Mouse (Mus musculus): ENCODE data around the gene B3galt4. TPM values are rescaled to one million over a fixed set of nuclear protein-coding genes. Genes with fewer than 3 reads are reported as not detected.
A peak's percentile ranks its signal among the peaks of the same experiment; 100 is the strongest.
"Not testable (repeated sequence)": the region's sequence is repeated elsewhere in the genome, so short reads cannot be mapped to it uniquely, and the experiment has no call there.

The B3galt4 gene
- total RNA-seq, 1 experiment: 10.3 TPM

DNA sequence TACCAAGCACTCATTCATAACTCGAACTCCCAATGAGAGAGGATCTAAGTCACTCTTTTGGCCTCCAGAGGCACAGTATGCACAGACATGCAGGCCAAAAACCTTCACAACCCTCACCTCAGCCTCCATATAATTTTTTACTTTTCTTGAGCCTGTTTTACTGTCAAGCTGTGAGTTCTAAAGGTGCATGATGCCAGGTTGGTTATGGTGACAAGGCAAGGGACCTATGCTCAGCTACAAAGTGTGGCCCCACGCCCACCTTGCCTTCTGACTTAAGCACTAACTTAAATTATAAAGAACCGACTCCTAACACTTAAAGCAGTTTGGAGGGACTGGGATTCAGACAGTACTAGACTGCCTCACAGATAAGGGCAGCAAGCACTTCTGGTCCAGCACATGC lies 2.0 kb upstream of the B3galt4 start:
- in situ Hi-C loops (cut with MboI; ENCODE audit: low sequenced_read_pairs in 2 of 2, unreplicated experiment in 2 of 2): no loop called here
- no peak for DNase-seq (ENCODE audit: low read depth, low spot score)
- Histone ChIP-seq H3K9ac (ENCODE audit: insufficient read depth, low read depth, low read length, poor library complexity, severe bottlenecking) (peak overlapping the region; percentile 98; the same call in 1 of the 2 replicates), H3K9me3 (ENCODE audit: control insufficient read depth, insufficient read depth, low read depth, low read length) (no peaks in the 10 kb centered on the region), H3K4me1 (ENCODE audit: control insufficient read depth in 2 of 2, insufficient read depth in 2 of 2, low read length in 2 of 2, poor library complexity in 1 of 2) (peaks cover 0 to 8% of the 10 kb centered on the region in 2 experiments; a peak in 1 of 4 replicates), H3K27ac (ENCODE audit: insufficient read depth, low read depth, low read length, poor library complexity, severe bottlenecking) (peak overlapping the region; percentile 91; the same call in 1 of the 2 replicates), H3K4me3 (ENCODE audit: insufficient read depth in 1 of 2, low read depth in 1 of 2, low read length in 2 of 2, poor library complexity in 1 of 2, severe bottlenecking in 1 of 2) (peak overlapping the region; percentile 90 to 96), H3K36me3 (ENCODE audit: control insufficient read depth, insufficient read depth, low read length, poor library complexity, severe bottlenecking) (peaks cover 44% of the 10 kb centered on the region)
- TF ChIP-seq ZNF384 (IDR thresholded peaks at IDR 0.05; ENCODE audit: low read depth, low read length): no peak
- no peak for TF ChIP-seq ZC3H11A (IDR thresholded peaks at IDR 0.05; ENCODE audit: borderline replicate concordance, low read depth, low read length)
- TF ChIP-seq MAFK (IDR thresholded peaks at IDR 0.05; ENCODE audit: insufficient read depth, low read depth, low read length): no peak
- TF ChIP-seq CHD2 (IDR thresholded peaks at IDR 0.05; ENCODE audit: low read depth, low read length): no peak
- TF ChIP-seq HCFC1 (IDR thresholded peaks at IDR 0.05; ENCODE audit: borderline replicate concordance, insufficient read depth, low read length): no peak

DNA sequence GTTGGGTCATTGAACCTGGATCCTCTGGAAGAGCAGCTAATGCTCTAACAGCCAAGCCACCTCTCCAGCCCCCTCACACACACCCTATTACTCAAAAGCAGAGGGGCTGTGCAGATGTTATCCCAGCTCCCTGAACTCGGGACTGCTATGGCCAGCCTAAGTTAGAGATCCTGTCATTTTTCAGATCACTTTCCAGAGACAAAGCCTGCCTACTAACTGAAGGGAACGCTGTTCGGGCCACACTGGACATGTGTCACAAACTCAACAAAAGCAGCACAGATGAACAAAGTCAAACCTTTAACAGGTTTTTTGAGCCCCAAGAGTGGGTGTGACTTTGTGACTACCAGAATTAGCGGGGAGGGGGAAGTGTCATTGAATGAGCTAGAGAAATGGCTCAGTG lies 1.6 kb upstream of the B3galt4 start:
- DNase-seq (ENCODE audit: low read depth, low spot score): no peak
- Histone ChIP-seq H3K36me3 (ENCODE audit: control insufficient read depth, insufficient read depth, low read length, poor library complexity, severe bottlenecking) (peaks cover 44% of the 10 kb centered on the region), H3K27ac (ENCODE audit: insufficient read depth, low read depth, low read length, poor library complexity, severe bottlenecking) (peak overlapping the region; percentile 25; the same call in 1 of the 2 replicates), H3K4me3 (ENCODE audit: insufficient read depth in 1 of 2, low read depth in 1 of 2, low read length in 2 of 2, poor library complexity in 1 of 2, severe bottlenecking in 1 of 2) (peak overlapping the region; percentile 90 to 96; a peak in 3 of 4 replicates), H3K4me1 (ENCODE audit: control insufficient read depth in 2 of 2, insufficient read depth in 2 of 2, low read length in 2 of 2, poor library complexity in 1 of 2) (peaks cover 0 to 10% of the 10 kb centered on the region in 2 experiments; a peak in 1 of 4 replicates), H3K9me3 (ENCODE audit: control insufficient read depth, insufficient read depth, low read depth, low read length) (no peaks in the 10 kb centered on the region), H3K9ac (ENCODE audit: insufficient read depth, low read depth, low read length, poor library complexity, severe bottlenecking) (peak overlapping the region; percentile 98; the same call in 1 of the 2 replicates)
- in situ Hi-C loops (cut with MboI; ENCODE audit: low sequenced_read_pairs in 2 of 2, unreplicated experiment in 2 of 2): no loop called here
- no peak for TF ChIP-seq HCFC1 (IDR thresholded peaks at IDR 0.05; ENCODE audit: borderline replicate concordance, insufficient read depth, low read length)
- TF ChIP-seq CHD2 (IDR thresholded peaks at IDR 0.05; ENCODE audit: low read depth, low read length): no peak
- TF ChIP-seq MAFK (IDR thresholded peaks at IDR 0.05; ENCODE audit: insufficient read depth, low read depth, low read length): no peak
- TF ChIP-seq ZC3H11A (IDR thresholded peaks at IDR 0.05; ENCODE audit: borderline replicate concordance, low read depth, low read length): no peak
- TF ChIP-seq ZNF384 (IDR thresholded peaks at IDR 0.05; ENCODE audit: low read depth, low read length): no peak

DNA sequence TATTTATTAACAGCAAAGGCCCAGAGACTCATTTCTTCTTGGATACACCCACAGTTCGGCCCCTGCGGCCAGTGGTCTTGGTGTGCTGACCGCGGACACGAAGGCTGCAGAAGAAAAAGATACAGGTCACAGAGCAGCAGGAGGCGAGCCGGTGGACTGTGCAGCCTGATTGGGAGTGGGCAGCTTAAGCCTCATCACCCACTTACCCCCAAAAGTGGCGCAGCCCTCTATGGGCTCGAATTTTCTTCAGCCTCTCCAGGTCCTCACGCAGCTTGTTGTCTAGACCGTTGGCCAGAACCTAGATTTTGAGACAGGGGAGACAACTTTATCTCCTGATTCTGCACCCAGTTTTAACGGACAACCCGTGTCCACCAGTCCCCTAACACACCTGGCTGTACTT lies 727 bp upstream of the B3galt4 start:
- Histone ChIP-seq H3K9ac (ENCODE audit: insufficient read depth, low read depth, low read length, poor library complexity, severe bottlenecking) (peak overlapping the region; percentile 38; the same call in 1 of the 2 replicates), H3K27ac (ENCODE audit: insufficient read depth, low read depth, low read length, poor library complexity, severe bottlenecking) (peak overlapping the region; percentile 25; the same call in 1 of the 2 replicates), H3K4me3 (ENCODE audit: insufficient read depth in 1 of 2, low read depth in 1 of 2, low read length in 2 of 2, poor library complexity in 1 of 2, severe bottlenecking in 1 of 2) (peak overlapping the region; percentile 35 to 96), H3K36me3 (ENCODE audit: control insufficient read depth, insufficient read depth, low read length, poor library complexity, severe bottlenecking) (peaks cover 50% of the 10 kb centered on the region), H3K4me1 (ENCODE audit: control insufficient read depth in 2 of 2, insufficient read depth in 2 of 2, low read length in 2 of 2, poor library complexity in 1 of 2) (peaks cover 0 to 10% of the 10 kb centered on the region in 2 experiments; a peak in 1 of 4 replicates)
- DNase-seq (ENCODE audit: low read depth, low spot score); H3K9me3 ChIP-seq (ENCODE audit: control insufficient read depth, insufficient read depth, low read depth, low read length); in situ Hi-C loops (cut with MboI; ENCODE audit: low sequenced_read_pairs in 2 of 2, unreplicated experiment in 2 of 2): not testable (repeated sequence)

DNA sequence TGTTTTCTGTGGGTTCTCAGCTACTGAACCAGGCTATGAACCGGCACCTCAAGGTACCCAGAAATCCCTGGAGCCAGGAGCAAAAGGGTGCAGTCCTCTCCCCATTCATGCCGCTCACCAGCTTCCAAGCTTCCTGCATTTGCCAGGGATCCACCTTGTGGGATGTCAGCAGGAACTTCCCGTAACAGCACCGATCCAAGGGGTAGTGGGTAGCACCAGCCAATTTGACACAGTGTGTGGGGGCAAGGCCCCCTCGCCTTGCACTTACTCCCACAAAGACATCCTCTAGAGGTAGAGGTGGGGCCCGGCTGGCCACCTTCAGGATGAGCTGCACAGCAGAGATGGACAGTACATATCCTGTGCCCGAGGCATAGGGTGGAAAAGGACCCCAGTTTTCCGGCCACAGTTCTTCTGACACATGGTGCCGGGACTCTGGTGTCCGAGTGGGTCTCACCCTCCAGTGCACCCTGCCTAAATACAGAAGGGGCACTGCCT lies 1.1 kb downstream of the B3galt4 start:
- H3K4me3 ChIP-seq (ENCODE audit: insufficient read depth in 1 of 2, low read depth in 1 of 2, low read length in 2 of 2, poor library complexity in 1 of 2, severe bottlenecking in 1 of 2): peak overlapping the region in 1 of 2 experiments; percentile 63; a peak in 1 of 4 replicates
- no peak for DNase-seq (ENCODE audit: low read depth, low spot score)
- H3K36me3 ChIP-seq (ENCODE audit: control insufficient read depth, insufficient read depth, low read length, poor library complexity, severe bottlenecking): peaks cover 57% of the 10 kb centered on the region
- peak overlapping the region; percentile 76; the same call in 1 of the 2 replicates for H3K9ac ChIP-seq (ENCODE audit: insufficient read depth, low read depth, low read length, poor library complexity, severe bottlenecking)
- TF ChIP-seq ZC3H11A (IDR thresholded peaks at IDR 0.05; ENCODE audit: borderline replicate concordance, low read depth, low read length) (no peak), MAFK (IDR thresholded peaks at IDR 0.05; ENCODE audit: insufficient read depth, low read depth, low read length) (no peak), CHD2 (IDR thresholded peaks at IDR 0.05; ENCODE audit: low read depth, low read length) (no peak), HCFC1 (IDR thresholded peaks at IDR 0.05; ENCODE audit: borderline replicate concordance, insufficient read depth, low read length) (no peak), ZNF384 (IDR thresholded peaks at IDR 0.05; ENCODE audit: low read depth, low read length) (no peak)
- H3K9me3 ChIP-seq (ENCODE audit: control insufficient read depth, insufficient read depth, low read depth, low read length): no peaks in the 10 kb centered on the region
- no peak overlapping the region for H3K27ac ChIP-seq (ENCODE audit: insufficient read depth, low read depth, low read length, poor library complexity, severe bottlenecking)
- in situ Hi-C loops (cut with MboI; ENCODE audit: low sequenced_read_pairs in 2 of 2, unreplicated experiment in 2 of 2): no loop called here
- peaks cover 0 to 10% of the 10 kb centered on the region in 2 experiments; a peak in 1 of 4 replicates for H3K4me1 ChIP-seq (ENCODE audit: control insufficient read depth in 2 of 2, insufficient read depth in 2 of 2, low read length in 2 of 2, poor library complexity in 1 of 2)

All from ES-E14 (cell line).